Mouse (Mus musculus) adipocyte (in vitro differentiated cells): ENCODE data around the gene Senp2.

Experiments used
- DNase-seq: peaks from one replicate; pipeline ENCODE4 v3.0.0-alpha.2; 2016; ENCODE audit warnings: low spot score

Senp2 gene

GRCm38 (mm10) chr16:22097659-22098058, 88.4 kb downstream of the Senp2 start:
- no peak for DNase-seq
